In the genomic region with DNA sequence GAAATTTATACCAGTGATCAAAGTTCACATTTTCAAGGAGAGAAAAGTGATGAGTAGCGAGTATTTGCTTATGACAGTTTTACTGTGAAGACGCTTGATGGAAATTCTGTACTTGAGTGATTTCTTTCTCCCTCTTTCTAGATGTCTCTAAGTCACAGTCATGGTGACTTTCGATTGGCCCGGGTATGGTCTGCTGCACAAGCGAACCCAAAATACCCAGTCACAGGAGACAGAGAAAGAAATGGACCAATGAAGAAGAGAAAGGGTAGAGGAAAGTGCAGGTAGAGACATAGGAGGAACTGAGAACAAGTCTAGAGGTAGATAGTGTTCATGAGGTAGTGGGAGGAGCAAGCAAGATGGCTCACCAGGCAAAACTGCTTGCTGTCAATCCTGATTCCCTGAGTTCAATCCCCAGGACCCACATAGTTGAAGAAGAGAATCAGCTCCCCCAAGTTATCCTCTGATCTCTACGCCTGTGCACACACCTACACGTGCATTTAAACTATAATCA, we compare ENCODE assay signal across 16 mouse cellular contexts.
"Had no signal": no experiment of that assay in that cellular context is flagged by ENCODE, and none has a peak within 500 bp of the region (broad histone marks: within the 10 kb centered on the region; RNA-seq: fewer than 3 reads in every experiment).

No protein-coding gene starts in this region.

- ATAC-seq: hindbrain, postnatal 0 days; intestine, embryonic 16.5 days had no signal

- DNase-seq: gastrocnemius, postnatal 14 days; gastrocnemius, postnatal 36 days; heart, adult 11 months; heart, adult 2 months; heart, postnatal 14 days; heart, postnatal 36 days; kidney, adult 11 months; kidney, adult 2 months; kidney, adult 9 months; kidney, postnatal 14 days; kidney, postnatal 36 days; layer of hippocampus, adult 9-11 months; layer of hippocampus, postnatal 36 days; liver had no signal
